Mouse (Mus musculus) right cerebral cortex, postnatal 14 days (tissue): ENCODE measurements around the gene Spred2.

Experiments
- DNase-seq: peaks from one replicate; pipeline ENCODE4 v3.0.0; 2022

Spred2 gene

DNA sequence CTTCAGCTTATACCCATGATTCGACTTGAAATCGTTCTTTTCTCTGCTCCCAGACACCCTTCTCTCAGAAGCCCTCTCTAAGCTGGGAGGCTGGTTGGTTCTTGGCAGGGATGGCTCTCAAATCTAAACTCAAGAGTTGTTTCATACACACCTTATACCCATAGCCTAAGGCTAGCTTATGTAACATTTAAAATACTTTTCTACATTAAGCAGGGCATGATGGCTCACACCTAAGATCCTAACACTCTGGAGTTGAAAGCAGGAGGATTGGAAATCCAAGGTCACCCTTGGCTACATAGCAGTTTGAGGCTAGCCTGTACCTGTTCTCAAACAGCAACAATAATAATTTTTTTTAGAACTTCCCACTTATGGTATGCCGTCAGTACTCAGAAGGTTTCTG, 34.8 kb downstream of the Spred2 start:
- DNase-seq: no peak

DNA sequence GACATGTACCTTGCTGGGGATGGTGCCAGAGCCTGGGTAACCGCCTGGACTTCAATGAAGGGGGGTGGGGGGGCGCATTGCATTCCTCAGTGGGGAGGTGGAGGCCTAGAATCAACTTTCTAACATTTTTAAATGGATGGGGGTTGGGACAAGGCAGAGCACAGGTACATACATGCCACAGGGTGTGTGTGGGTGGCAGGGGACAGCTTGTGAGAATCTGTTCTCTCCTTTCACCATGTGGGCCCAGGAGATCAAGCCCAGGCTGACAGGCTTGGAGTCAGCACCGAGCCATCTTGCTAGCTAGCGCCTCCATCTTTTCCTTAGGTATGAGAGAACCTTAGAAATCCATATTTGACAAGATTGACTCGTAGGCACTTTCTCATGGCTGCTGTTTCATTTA, 35.7 kb downstream of the Spred2 start:
- no peak for DNase-seq

- DNase-seq: no peak
Observed at GRCm38 (mm10) chr11:19960541-19960940, 36.4 kb downstream of the Spred2 start.

DNA sequence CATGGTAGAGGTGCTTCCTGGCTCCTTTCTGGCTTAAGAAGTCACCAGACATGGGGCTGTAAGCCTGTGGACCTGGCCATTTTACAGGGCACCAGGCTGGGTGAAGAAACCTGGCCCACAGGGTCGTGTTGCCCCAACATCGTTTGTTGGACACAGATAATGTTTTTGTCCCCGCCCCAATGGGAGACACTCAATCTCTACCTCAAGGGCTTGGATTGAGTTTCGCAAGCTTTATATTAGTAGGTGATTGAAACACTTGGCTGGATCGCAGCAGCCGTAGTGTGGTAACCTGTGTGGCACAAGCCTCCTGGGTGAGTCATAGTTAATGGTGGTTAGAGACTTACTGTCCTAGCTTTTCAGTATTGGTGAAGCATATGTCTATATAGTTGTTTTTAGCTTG, 36.9 kb downstream of the Spred2 start:
- DNase-seq: no peak

DNA sequence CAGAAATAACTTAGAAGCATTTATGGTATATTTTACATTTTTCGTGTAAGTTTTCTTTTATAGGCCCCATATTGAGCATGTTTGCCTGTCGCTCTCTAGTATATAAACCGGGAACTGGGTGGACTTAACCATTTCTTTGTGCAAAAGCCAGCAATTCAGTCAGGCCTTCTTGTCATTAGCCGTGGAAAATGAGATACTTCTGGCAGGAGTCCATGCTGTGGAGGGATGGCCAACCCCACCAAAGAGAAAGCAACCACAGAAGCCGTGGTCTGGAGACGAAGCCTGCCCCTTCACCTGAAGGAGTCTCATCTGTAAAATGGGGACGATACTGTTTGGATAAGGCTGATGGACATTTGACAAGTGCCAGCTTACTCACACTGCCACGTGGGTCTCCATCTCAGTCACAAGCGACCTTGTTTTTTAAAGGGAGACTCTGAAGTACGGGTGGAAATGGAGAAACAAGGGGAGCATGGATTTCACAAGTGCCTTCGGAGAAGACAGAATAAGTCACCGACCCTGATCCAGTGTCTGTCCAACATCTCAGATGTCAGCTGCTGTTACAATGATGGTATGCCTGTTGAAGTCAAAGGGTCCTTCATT, 37.7 kb downstream of the Spred2 start:
- no peak for DNase-seq

- DNase-seq: no peak
Observed at GRCm38 (mm10) chr11:19962796-19963195, 38.6 kb downstream of the Spred2 start.

- DNase-seq: no peak
Observed at GRCm38 (mm10) chr11:19963717-19964141, 39.6 kb downstream of the Spred2 start.

DNA sequence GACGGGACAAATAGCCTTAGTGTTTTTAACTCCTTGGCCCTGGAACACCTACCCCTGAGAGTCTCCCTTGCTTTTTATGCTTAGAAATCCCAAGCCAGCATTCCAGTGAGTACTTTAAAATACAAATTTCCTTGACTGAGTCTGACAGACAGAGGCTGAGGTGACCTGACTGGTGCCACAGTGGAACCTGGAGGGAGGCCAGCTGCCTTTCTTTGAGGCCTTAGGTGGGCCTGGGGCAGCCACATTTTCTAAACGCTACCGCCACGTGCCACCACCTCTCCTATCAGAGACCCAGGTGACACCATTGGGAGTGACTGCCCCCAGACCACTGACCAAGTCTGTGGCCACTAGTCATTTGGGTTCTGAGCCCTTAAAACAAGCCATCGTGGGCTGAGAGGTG, 40.2 kb downstream of the Spred2 start:
- DNase-seq: no peak

GRCm38 (mm10) chr11:19965037-19965611, 40.9 kb downstream of the Spred2 start:
- DNase-seq: no peak

GRCm38 (mm10) chr11:19965664-19966063, 41.5 kb downstream of the Spred2 start:
- no peak for DNase-seq

DNA sequence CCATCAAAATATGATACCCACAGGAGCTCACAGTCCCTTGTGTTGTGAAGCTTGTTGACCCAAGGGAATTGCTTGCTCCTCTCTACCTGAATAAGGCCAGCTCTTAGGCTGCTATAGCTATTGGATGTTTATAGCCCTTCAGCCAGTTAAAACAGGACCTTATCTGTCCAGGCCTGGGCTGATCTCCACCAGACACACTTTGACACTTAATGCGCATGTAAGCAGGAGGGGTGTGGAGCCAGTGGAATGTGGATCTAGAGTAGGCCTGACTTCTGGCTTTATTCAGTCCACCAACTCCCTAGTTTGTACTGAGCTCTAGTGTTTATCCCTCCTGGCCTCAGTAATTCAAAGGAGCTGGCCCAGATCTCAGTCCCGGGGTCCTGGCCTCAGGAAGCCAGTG, 42.1 kb downstream of the Spred2 start:
- DNase-seq: no peak

DNA sequence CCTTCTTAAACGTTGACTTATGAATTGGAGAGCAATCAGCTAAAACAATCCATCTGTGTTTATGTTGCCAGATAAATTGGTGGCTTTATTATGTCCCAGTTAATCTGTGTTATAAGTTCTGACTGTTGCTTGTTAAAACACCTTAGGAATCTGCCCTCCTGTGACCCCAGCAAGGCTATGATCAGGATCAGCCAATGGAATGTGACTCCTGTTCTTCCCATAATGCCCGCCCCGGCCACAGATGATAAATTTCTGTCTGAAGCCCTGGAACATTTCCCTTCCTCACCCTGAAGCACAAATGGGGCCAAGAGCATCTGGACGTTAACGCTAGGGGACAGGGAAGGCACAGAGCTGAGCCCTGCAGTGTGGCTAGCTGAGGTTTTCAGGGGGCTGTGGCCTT, 45.4 kb downstream of the Spred2 start:
- no peak for DNase-seq

- no peak for DNase-seq
Observed at GRCm38 (mm10) chr11:19971954-19972750, 48.0 kb downstream of the Spred2 start.

GRCm38 (mm10) chr11:19973032-19973790, 49.0 kb downstream of the Spred2 start:
- no peak for DNase-seq

DNA sequence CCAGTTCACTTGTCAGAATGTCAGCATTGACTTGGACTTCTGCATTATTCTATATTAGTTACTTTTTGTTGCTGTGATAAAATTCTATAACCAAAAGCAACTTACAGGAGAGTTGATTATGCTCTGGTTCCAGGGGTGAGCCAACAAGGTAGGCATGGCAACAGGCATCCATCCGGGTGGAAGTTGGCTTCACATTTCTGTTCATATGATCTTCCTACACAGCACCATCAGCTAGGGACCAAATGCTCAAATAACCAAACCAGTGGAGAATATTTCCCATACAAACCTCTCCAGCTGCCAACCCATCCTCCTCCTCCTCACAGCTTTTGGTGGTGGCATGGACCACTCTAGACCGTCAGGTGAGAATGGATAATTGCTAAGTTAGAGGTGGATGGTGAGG, 51.9 kb downstream of the Spred2 start:
- no peak for DNase-seq

GRCm38 (mm10) chr11:19977687-19978086, 53.5 kb downstream of the Spred2 start:
- peak; percentile 26 for DNase-seq

- no peak for DNase-seq
Observed at GRCm38 (mm10) chr11:19979338-19979737, 55.2 kb downstream of the Spred2 start.

GRCm38 (mm10) chr11:19982113-19982512, 57.9 kb downstream of the Spred2 start:
- DNase-seq: no peak

DNA sequence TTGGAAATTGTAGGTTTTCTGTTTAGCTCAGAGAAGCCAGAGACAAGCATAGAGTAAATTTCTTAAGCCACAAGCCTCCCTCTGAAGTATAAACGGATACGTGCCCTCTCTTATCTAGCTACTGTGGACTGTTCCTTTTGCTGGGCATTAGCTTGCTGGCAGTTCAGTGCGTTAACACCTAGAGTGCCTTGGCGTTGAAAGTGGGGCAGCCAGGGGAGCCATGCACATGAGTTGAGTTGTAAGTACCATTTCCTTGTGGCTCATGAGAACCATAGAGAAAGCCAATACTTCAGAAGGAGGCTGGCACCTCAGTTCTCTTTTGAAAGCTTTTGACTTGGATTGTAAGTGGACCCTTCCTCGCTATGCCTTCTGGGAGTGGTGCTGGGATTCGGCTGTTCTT, 58.6 kb downstream of the Spred2 start:
- no peak for DNase-seq

- peak; percentile 29 for DNase-seq
Observed at GRCm38 (mm10) chr11:19983298-19983697, 59.1 kb downstream of the Spred2 start.

GRCm38 (mm10) chr11:19984029-19984428, 59.9 kb downstream of the Spred2 start:
- DNase-seq: no peak

GRCm38 (mm10) chr11:19985283-19985854, 61.2 kb downstream of the Spred2 start:
- no peak for DNase-seq

DNA sequence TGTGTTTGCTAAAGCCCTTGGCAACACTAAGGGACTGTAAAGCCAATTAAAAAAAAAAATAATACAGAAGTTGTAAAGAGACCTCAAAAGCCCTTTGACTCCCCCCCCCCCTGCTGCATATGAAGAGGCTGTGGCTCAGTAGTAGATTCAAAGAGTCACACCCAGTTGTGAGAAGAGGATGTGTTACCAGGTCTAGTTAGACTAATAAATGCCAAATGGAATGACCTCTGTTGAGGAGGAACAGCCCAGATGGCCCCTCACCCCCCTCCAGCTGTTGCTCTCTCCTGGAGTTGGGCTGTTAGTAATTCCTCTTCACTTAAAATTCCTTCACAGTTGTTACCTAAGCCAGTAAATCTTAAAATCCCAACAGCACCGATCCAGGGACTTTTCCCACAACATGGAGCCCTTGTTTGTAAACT, 62.3 kb downstream of the Spred2 start:
- DNase-seq: no peak
